10 mouse cellular contexts compared by ENCODE assay signal in genomic region chr17:53570361-53570875, GRCm38 (mm10). TPM values are rescaled to one million over a fixed set of nuclear protein-coding genes. Genes with fewer than 3 reads are reported as not detected.
DNase-seq lines count a peak whose midpoint lies in the region; ATAC-seq and TF ChIP-seq lines count a peak whose summit lies in the region.
"Had no signal": no experiment of that assay in that cellular context is flagged by ENCODE, and none has a peak within 500 bp of the region (broad histone marks: within the 10 kb centered on the region; RNA-seq: fewer than 3 reads in every experiment).

No protein-coding gene starts in this region.

- DNase-seq in embryonic facial prominence, embryonic 10.5 days (ENCODE audit: low spot score): no peak
- DNase-seq in thymus, adult 2 months: peak; percentile 25
- DNase-seq in thymus, adult 18-20 months: no peak
- DNase-seq in lung, embryonic 14.5 days: no peak
- DNase-seq in splenic B cell, adult 2 months (ENCODE audit: low read depth, low spot score): peak; percentile 22
- no peak for DNase-seq in urinary bladder, adult 18-20 months (ENCODE audit: low spot score in 2 of 2)

- no peaks in the 10 kb centered on the region for H3K9me3 ChIP-seq in embryonic facial prominence, embryonic 13.5 days
- H3K9me3 ChIP-seq in embryonic facial prominence, embryonic 10.5 days: no peaks in the 10 kb centered on the region
- no peaks in the 10 kb centered on the region for H3K9me3 ChIP-seq in lung, embryonic 14.5 days (ENCODE audit: low read depth, low read length)
- no peaks in the 10 kb centered on the region for H3K9me3 ChIP-seq in forebrain, embryonic 15.5 days
- H3K9me3 ChIP-seq: limb, embryonic 13.5 days had no signal

- no peak overlapping the region for H3K4me2 ChIP-seq in embryonic facial prominence, embryonic 13.5 days
- peak overlapping the region; percentile 54 for H3K4me2 ChIP-seq in lung, embryonic 14.5 days
- H3K4me2 ChIP-seq in forebrain, embryonic 15.5 days (replicated peaks): no peak overlapping the region

- H3K27ac ChIP-seq in embryonic facial prominence, embryonic 13.5 days: peak overlapping the region; percentile 29; the same call in 1 of the 2 replicates
- H3K27ac ChIP-seq in embryonic facial prominence, embryonic 10.5 days (replicated peaks): no peak overlapping the region
- H3K27ac ChIP-seq in thymus, adult 2 months (ENCODE audit: control insufficient read depth, insufficient read depth, low read length): peak overlapping the region; percentile 92
- peak overlapping the region; percentile 10; the same call in 1 of the 2 replicates for H3K27ac ChIP-seq in lung, embryonic 14.5 days (ENCODE audit: low read depth)
- no peak overlapping the region for H3K27ac ChIP-seq in forebrain, embryonic 15.5 days (replicated peaks)

- no peak for TF ChIP-seq POLR2A in thymus, adult 2 months (IDR thresholded peaks at IDR 0.05; ENCODE audit: control insufficient read depth, extremely low read depth, insufficient read depth, low read length, poor library complexity)

- H3K4me1 ChIP-seq in embryonic facial prominence, embryonic 13.5 days: peaks cover 23% of the 10 kb centered on the region
- H3K4me1 ChIP-seq in embryonic facial prominence, embryonic 10.5 days: peaks cover 36% of the 10 kb centered on the region
- peaks cover 12% of the 10 kb centered on the region for H3K4me1 ChIP-seq in thymus, adult 2 months (replicated peaks; ENCODE audit: control insufficient read depth, insufficient read depth, low read length)
- H3K4me1 ChIP-seq in lung, embryonic 14.5 days (ENCODE audit: insufficient read depth): peaks cover 15% of the 10 kb centered on the region
- H3K4me1 ChIP-seq in forebrain, embryonic 15.5 days: peaks cover 34% of the 10 kb centered on the region

- whole genome bisulfite sequencing in embryonic facial prominence, embryonic 13.5 days: 48% methylated on average over 10 of the region's 10 CpGs
- 40% methylated on average over 10 of the region's 10 CpGs for WGBS in embryonic facial prominence, embryonic 10.5 days
- WGBS in thymus, adult 2 months: 26% methylated on average over 10 of the region's 10 CpGs
- WGBS in lung, embryonic 14.5 days: 26% methylated on average over 10 of the region's 10 CpGs
- WGBS in forebrain, embryonic 15.5 days: 48% methylated on average over 10 of the region's 10 CpGs

- H3K9ac ChIP-seq in embryonic facial prominence, embryonic 13.5 days: no peak overlapping the region
- no peak overlapping the region for H3K9ac ChIP-seq in lung, embryonic 14.5 days
- no peak overlapping the region for H3K9ac ChIP-seq in forebrain, embryonic 15.5 days (replicated peaks)
- H3K9ac ChIP-seq: limb, embryonic 13.5 days had no signal

- ATAC-seq in embryonic facial prominence, embryonic 13.5 days (ENCODE audit: insufficient number of reproducible peaks, insufficient read depth, low FRiP score, low TSS enrichment, low read depth): no peak
- ATAC-seq in lung, embryonic 14.5 days (ENCODE audit: insufficient read depth): no peak
- ATAC-seq in forebrain, embryonic 15.5 days (replicated peaks): no peak
- ATAC-seq: Patski had no signal

- H3K4me3 ChIP-seq in embryonic facial prominence, embryonic 13.5 days: no peak overlapping the region
- no peak overlapping the region for H3K4me3 ChIP-seq in embryonic facial prominence, embryonic 10.5 days
- no peak overlapping the region for H3K4me3 ChIP-seq in thymus, adult 2 months (ENCODE audit: control insufficient read depth, insufficient read depth, low read length)
- no peak overlapping the region for H3K4me3 ChIP-seq in lung, embryonic 14.5 days (ENCODE audit: low read depth, low read length)
- H3K4me3 ChIP-seq in forebrain, embryonic 15.5 days: no peak overlapping the region

- no peaks in the 10 kb centered on the region for H3K27me3 ChIP-seq in embryonic facial prominence, embryonic 13.5 days
- H3K27me3 ChIP-seq in embryonic facial prominence, embryonic 10.5 days (replicated peaks; ENCODE audit: low read depth, poor library complexity, severe bottlenecking): no peaks in the 10 kb centered on the region
- no peaks in the 10 kb centered on the region for H3K27me3 ChIP-seq in thymus, adult 2 months (ENCODE audit: control insufficient read depth, insufficient read depth, low read length)
- no peaks in the 10 kb centered on the region for H3K27me3 ChIP-seq in lung, embryonic 14.5 days (ENCODE audit: insufficient read depth, low read length)
- H3K27me3 ChIP-seq in splenic B cell, adult 2 months (ENCODE audit: control insufficient read depth, insufficient read depth, low read length, poor library complexity, severe bottlenecking): no peaks in the 10 kb centered on the region
- H3K27me3 ChIP-seq in forebrain, embryonic 15.5 days: no peaks in the 10 kb centered on the region
- H3K27me3 ChIP-seq: limb, embryonic 13.5 days; Patski had no signal

- no peak for TF ChIP-seq CTCF in thymus, adult 2 months (IDR thresholded peaks at IDR 0.05; ENCODE audit: borderline replicate concordance, control insufficient read depth, extremely low read depth, insufficient read depth, low read length, poor library complexity)
- no peak for TF ChIP-seq CTCF in lung, embryonic 14.5 days (IDR thresholded peaks at IDR 0.05; ENCODE audit: low read depth)

- H3K36me3 ChIP-seq in embryonic facial prominence, embryonic 13.5 days: no peaks in the 10 kb centered on the region
- H3K36me3 ChIP-seq in embryonic facial prominence, embryonic 10.5 days (replicated peaks): no peaks in the 10 kb centered on the region
- no peaks in the 10 kb centered on the region for H3K36me3 ChIP-seq in thymus, adult 2 months (ENCODE audit: control insufficient read depth, insufficient read depth, low read length)
- no peaks in the 10 kb centered on the region for H3K36me3 ChIP-seq in lung, embryonic 14.5 days (ENCODE audit: insufficient read depth)
- no peaks in the 10 kb centered on the region for H3K36me3 ChIP-seq in splenic B cell, adult 2 months (ENCODE audit: control insufficient read depth, insufficient read depth, low read length, poor library complexity, severe bottlenecking)
- no peaks in the 10 kb centered on the region for H3K36me3 ChIP-seq in forebrain, embryonic 15.5 days
- H3K36me3 ChIP-seq: limb, embryonic 13.5 days had no signal

RNA-seq across cellular contexts. Expression of gene Kat2b, which starts 3.8 kb away (rescaled TPM):
- 3.7 and 5.1 TPM in 2 replicates for polyA plus RNA-seq in embryonic facial prominence, embryonic 13.5 days (2015; fragmentation: Nextera tagmentation; extraction: Ambion mirVana)
- polyA plus RNA-seq in embryonic facial prominence, embryonic 10.5 days (2016; fragmentation: Nextera tagmentation; extraction: Ambion mirVana): 2.1 and 2.5 TPM in 2 replicates
- 13.1 and 17.9 TPM in 2 replicates for polyA plus RNA-seq in thymus, adult 2 months (2012; rRNA removed)
- polyA plus RNA-seq in lung, embryonic 14.5 days (2014; fragmentation: Nextera tagmentation; extraction: Ambion mirVana): 5.2 and 5.6 TPM in 2 replicates
- polyA plus RNA-seq in forebrain, embryonic 15.5 days (2015; fragmentation: Nextera tagmentation; extraction: Ambion mirVana): 6.3 and 6.5 TPM in 2 replicates

RNA-seq across cellular contexts. Expression of gene Pp2d1, which starts 31.2 kb away (rescaled TPM):
- 0.22 and 0.31 TPM in 2 replicates for polyA plus RNA-seq in embryonic facial prominence, embryonic 13.5 days (2015; fragmentation: Nextera tagmentation; extraction: Ambion mirVana)
- polyA plus RNA-seq in embryonic facial prominence, embryonic 10.5 days (2016; fragmentation: Nextera tagmentation; extraction: Ambion mirVana): 0.29 and 0.49 TPM in 2 replicates
- polyA plus RNA-seq in thymus, adult 2 months (2012; rRNA removed): not detected in 2 replicates
- 0.25 and 0.51 TPM in 2 replicates for polyA plus RNA-seq in lung, embryonic 14.5 days (2014; fragmentation: Nextera tagmentation; extraction: Ambion mirVana)
- 0.23 and 0.73 TPM in 2 replicates for polyA plus RNA-seq in forebrain, embryonic 15.5 days (2015; fragmentation: Nextera tagmentation; extraction: Ambion mirVana)

Comparison
In these comparisons a context has a peak if more than half of its experiments do, and no peak if none do; other contexts are left out.
1. H3K27ac ChIP-seq: peak in embryonic facial prominence, embryonic 13.5 days (single experiment), thymus, adult 2 months (single experiment) and lung, embryonic 14.5 days (single experiment); none in embryonic facial prominence, embryonic 10.5 days (single experiment) and forebrain, embryonic 15.5 days (single experiment).
2. DNase-seq: peak in thymus, adult 2 months (single experiment) and splenic B cell, adult 2 months (single experiment); none in embryonic facial prominence, embryonic 10.5 days (single experiment), thymus, adult 18-20 months (0 of 2), lung, embryonic 14.5 days (single experiment) and urinary bladder, adult 18-20 months (0 of 2).